Comparison of ENCODE assay signal across 8 mouse cellular contexts in the genomic region with DNA sequence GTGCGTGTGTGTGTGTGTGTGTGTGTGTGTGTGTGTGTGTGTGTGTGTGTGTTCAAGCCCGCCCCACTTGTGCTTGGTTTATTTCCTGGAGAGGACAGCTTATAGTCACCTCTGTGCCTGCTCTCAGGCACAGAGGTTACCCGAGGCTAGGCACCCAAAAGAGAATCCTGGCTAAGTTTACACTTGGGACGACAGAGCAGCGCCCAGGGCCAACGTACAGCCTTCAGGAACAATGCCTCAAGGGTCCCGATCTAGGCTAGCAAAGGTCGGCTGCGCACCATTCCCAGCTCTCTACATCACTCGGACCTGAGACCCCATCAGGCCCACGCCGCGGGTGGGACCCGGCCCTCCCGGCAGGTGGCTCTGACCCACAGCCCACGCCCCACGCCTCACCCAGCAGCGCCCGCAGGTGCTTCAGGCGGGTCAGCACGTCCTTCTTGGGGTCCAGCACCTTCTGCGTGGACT. TPM values are rescaled to one million over a fixed set of nuclear protein-coding genes. Genes with fewer than 3 reads are reported as not detected.
DNase-seq lines count a peak whose midpoint lies in the region; ATAC-seq and TF ChIP-seq lines count a peak whose summit lies in the region.

No protein-coding gene starts in this region.

- no peaks in the 10 kb centered on the region for H3K9me3 ChIP-seq in hindbrain, postnatal 0 days (ENCODE audit: low read length)
- no peaks in the 10 kb centered on the region for H3K9me3 ChIP-seq in midbrain, embryonic 12.5 days

- H3K36me3 ChIP-seq in hindbrain, postnatal 0 days (ENCODE audit: insufficient read depth, low read length) = no peaks in the 10 kb centered on the region
- no peaks in the 10 kb centered on the region for H3K36me3 ChIP-seq in midbrain, embryonic 12.5 days

- peak; percentile 58 for DNase-seq in embryo, embryonic 10.5 days (ENCODE audit: low spot score)
- DNase-seq in embryo, embryonic 9.5 days (ENCODE audit: extremely low spot score) = no peak
- DNase-seq in thymus, postnatal 0 days (ENCODE audit: low spot score) = peak; percentile 43
- no peak for DNase-seq in thymus, postnatal 36 days
- peak; percentile 48 for DNase-seq in hindbrain, postnatal 0 days (ENCODE audit: low spot score)
- DNase-seq in cerebellum, postnatal 14 days = no peak
- DNase-seq in layer of hippocampus, adult 18-20 months (ENCODE audit: low spot score in 2 of 2) = no peak

- no peaks in the 10 kb centered on the region for H3K27me3 ChIP-seq in hindbrain, postnatal 0 days (ENCODE audit: insufficient read depth, low read length)
- H3K27me3 ChIP-seq in midbrain, embryonic 12.5 days = no peaks in the 10 kb centered on the region

- H3K4me2 ChIP-seq in hindbrain, postnatal 0 days (ENCODE audit: low read depth, low read length) = peak overlapping the region; percentile 83
- peak overlapping the region; percentile 77 for H3K4me2 ChIP-seq in midbrain, embryonic 12.5 days (replicated peaks)

- WGBS in hindbrain, postnatal 0 days = 0% methylated on average over 22 of the region's 22 CpGs
- WGBS in midbrain, embryonic 12.5 days = under 1% methylated on average over 22 of the region's 22 CpGs

- peak overlapping the region; percentile 72 for H3K27ac ChIP-seq in hindbrain, postnatal 0 days
- H3K27ac ChIP-seq in midbrain, embryonic 12.5 days (replicated peaks) = peak overlapping the region; percentile 56; the same call in 1 of the 2 replicates

- 0 out of 2 replicates have a peak, but pooled peaks cover 4% of the 10 kb centered on the region for H3K4me1 ChIP-seq in hindbrain, postnatal 0 days (ENCODE audit: insufficient read depth, low read length)
- peaks cover 12% of the 10 kb centered on the region for H3K4me1 ChIP-seq in midbrain, embryonic 12.5 days

- ATAC-seq in hindbrain, postnatal 0 days = no peak; the same call in 1 of the 2 replicates
- no peak; the same call in 1 of the 2 replicates for ATAC-seq in midbrain, embryonic 12.5 days (ENCODE audit: low FRiP score, low read depth)

- TF ChIP-seq CTCF in hindbrain, postnatal 0 days (IDR thresholded peaks at IDR 0.05; ENCODE audit: low read depth) = no peak

- peak overlapping the region; percentile 78 for H3K4me3 ChIP-seq in hindbrain, postnatal 0 days (ENCODE audit: low read length)
- H3K4me3 ChIP-seq in midbrain, embryonic 12.5 days = peak overlapping the region; percentile 87

- peak overlapping the region; percentile 75 for H3K9ac ChIP-seq in hindbrain, postnatal 0 days (replicated peaks; ENCODE audit: low read length)
- H3K9ac ChIP-seq in midbrain, embryonic 12.5 days (replicated peaks) = peak overlapping the region; percentile 90

RNA-seq across cellular contexts. Expression of gene Ralgapa2, which starts 0.7 kb away (rescaled TPM):
- polyA plus RNA-seq in thymus, postnatal 0 days (2015; fragmentation: Nextera tagmentation; extraction: Ambion mirVana) = 5.1 and 5.5 TPM in 2 replicates
- total RNA-seq in hindbrain, postnatal 0 days (2014; rRNA removed) = 16.2 and 29.0 TPM in 2 replicates
- polyA plus RNA-seq in hindbrain, postnatal 0 days (2015; fragmentation: Nextera tagmentation; extraction: Ambion mirVana) = 9.5 and 9.9 TPM in 2 replicates
- 14.2 and 14.4 TPM in 2 replicates for polyA plus RNA-seq in midbrain, embryonic 12.5 days (2016; fragmentation: Nextera tagmentation; extraction: Ambion mirVana)
- 10 to 100 TPM; 19.0 to 21.3 TPM for total RNA-seq in layer of hippocampus, adult 18-20 months (2021)

Comparison
In these comparisons a context has a peak if more than half of its experiments do, and no peak if none do; other contexts are left out.
1. DNase-seq: peak in embryo, embryonic 10.5 days (single experiment), thymus, postnatal 0 days (single experiment) and hindbrain, postnatal 0 days (single experiment); none in embryo, embryonic 9.5 days (single experiment), thymus, postnatal 36 days (0 of 2), cerebellum, postnatal 14 days (0 of 2) and layer of hippocampus, adult 18-20 months (0 of 2).